Mouse (Mus musculus): Measurements from ENCODE around the gene Gprasp1.
A peak's percentile ranks its signal among the peaks of the same experiment; 100 is the strongest.
"Not testable (repeated sequence)": the region's sequence is repeated elsewhere in the genome, so short reads cannot be mapped to it uniquely, and the experiment has no call there.

Gene Gprasp1

GRCm38 (mm10) chrX:135742304-135743055, at the start of gene Gprasp1, which contains the start of gene Armcx5:
Gprasp1 (plus strand) TSS chrX:135742733.
Armcx5 (plus strand) TSS chrX:135742733.
- peak; percentile 30 to 64 for DNase-seq (ENCODE audit: low read depth in 1 of 2, low spot score in 2 of 2)

GRCm38 (mm10) chrX:135693633-135694032, 48.9 kb upstream of the Gprasp1 start, which contains the start of gene Tcp11x2:
Tcp11x2 (minus strand) TSS chrX:135693790.
- no peak for DNase-seq (ENCODE audit: low read depth in 1 of 2, low spot score in 2 of 2)

- no peak for DNase-seq (ENCODE audit: low read depth in 1 of 2, low spot score in 2 of 2)
Observed at GRCm38 (mm10) chrX:135703111-135703510, 39.4 kb upstream of the Gprasp1 start.

DNA sequence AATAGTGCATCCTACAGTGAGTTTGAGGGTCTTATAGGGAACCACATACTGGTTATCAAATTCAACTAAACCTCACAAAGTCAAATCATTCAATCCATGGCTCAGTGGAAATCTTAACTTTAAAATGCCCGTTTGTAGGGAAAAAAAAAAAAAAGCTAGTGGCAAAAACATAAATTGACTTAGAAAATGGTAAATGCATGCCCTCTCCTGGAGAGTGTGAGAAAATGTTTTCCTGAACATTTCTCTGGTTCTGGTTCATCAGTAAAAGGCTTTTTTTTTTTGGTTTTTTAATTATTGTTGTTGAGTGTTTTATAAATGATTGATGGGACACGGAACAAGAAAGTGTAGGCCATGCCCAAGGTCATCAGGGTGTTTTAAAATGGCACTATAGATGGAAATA, 38.2 kb upstream of the Gprasp1 start:
- no peak for DNase-seq (ENCODE audit: low read depth in 1 of 2, low spot score in 2 of 2)

- no peak for DNase-seq (ENCODE audit: low read depth in 1 of 2, low spot score in 2 of 2)
Observed at GRCm38 (mm10) chrX:135712845-135713244, 29.7 kb upstream of the Gprasp1 start.

GRCm38 (mm10) chrX:135725161-135725560, 17.4 kb upstream of the Gprasp1 start, which contains the start of gene Tmsb15a:
Tmsb15a (minus strand) TSS chrX:135725261.
- no peak for DNase-seq (ENCODE audit: low read depth in 1 of 2, low spot score in 2 of 2)

- DNase-seq (ENCODE audit: low read depth in 1 of 2, low spot score in 2 of 2) = no peak
Observed at GRCm38 (mm10) chrX:135738730-135739520, 3.6 kb upstream of the Gprasp1 start.

- no peak for DNase-seq (ENCODE audit: low read depth in 1 of 2, low spot score in 2 of 2)
Observed at GRCm38 (mm10) chrX:135743056-135743355, 473 bp downstream of the Gprasp1 start.

DNA sequence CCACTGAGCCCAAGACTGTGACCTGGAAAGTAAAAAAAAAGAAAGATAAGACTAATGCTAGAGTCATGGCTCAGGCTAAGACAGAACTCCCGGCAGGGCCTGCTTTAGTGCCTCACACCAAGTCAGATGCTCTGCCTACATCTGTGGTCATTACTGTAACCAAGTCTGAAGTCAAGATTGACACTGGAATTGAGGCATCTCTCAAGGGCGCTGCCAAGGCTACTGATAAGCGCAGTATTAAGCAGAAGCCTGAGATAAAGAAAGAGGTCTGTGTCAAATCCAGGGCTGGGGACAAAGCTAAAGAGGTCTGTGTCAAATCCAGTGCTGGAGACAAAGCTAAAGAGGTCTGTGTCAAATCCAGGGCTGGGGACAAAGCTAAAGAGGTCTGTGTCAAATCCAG, 2.8 kb downstream of the Gprasp1 start:
- not testable (repeated sequence) for DNase-seq (ENCODE audit: low read depth in 1 of 2, low spot score in 2 of 2)

- peak in 1 of 2 experiments; percentile 25 for DNase-seq (ENCODE audit: low read depth in 1 of 2, low spot score in 2 of 2)
Observed at GRCm38 (mm10) chrX:135752832-135753231, 10.3 kb downstream of the Gprasp1 start.

- DNase-seq (ENCODE audit: low read depth in 1 of 2, low spot score in 2 of 2) = no peak
Observed at GRCm38 (mm10) chrX:135761707-135762106, 19.2 kb downstream of the Gprasp1 start.

DNA sequence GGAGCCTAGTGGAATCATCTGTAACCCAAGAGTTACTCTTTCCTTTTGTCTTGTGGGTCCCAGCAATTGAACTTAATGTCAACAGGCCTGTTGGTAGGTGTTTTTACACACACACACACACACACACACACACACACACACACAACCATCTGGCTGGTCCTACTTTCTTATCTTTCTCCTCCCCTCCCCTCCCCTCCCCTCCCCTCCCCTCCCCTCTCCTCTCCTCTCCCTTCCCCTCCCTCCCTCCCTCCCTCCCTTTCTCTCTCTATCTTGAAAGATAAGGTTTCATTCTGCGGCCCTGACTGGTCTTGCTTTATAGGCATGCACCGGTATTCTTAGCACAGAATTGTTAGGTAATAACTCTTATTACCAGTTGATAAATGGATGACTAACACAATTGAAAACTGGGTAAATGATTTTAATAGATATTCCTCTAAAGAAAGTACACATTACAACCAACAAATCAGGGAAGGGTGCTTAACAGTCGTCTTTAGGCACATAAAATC, 25.6 kb downstream of the Gprasp1 start:
- DNase-seq (ENCODE audit: low read depth in 1 of 2, low spot score in 2 of 2) = no peak

DNA sequence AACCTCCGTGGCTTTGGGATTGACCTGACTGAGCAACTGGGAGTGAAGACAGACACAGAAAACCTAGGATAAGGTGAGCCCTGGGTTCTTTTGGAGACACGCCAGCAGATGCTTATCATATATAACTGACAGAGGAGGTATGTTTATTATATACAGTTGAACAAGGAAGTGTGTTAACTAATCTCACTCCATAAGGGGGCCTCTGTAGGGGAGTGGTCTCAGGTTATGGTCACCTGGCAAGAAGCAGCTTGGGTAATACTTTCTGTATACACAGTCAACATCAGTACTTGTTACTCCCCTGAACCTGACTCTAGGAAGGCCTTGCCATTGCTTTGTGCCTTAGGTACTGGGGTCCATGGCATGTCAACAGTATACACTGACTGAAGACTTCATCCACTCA, 26.0 kb downstream of the Gprasp1 start:
- no peak for DNase-seq (ENCODE audit: low read depth in 1 of 2, low spot score in 2 of 2)

GRCm38 (mm10) chrX:135791536-135791935, 49.0 kb downstream of the Gprasp1 start:
- no peak for DNase-seq (ENCODE audit: low read depth in 1 of 2, low spot score in 2 of 2)

DNA sequence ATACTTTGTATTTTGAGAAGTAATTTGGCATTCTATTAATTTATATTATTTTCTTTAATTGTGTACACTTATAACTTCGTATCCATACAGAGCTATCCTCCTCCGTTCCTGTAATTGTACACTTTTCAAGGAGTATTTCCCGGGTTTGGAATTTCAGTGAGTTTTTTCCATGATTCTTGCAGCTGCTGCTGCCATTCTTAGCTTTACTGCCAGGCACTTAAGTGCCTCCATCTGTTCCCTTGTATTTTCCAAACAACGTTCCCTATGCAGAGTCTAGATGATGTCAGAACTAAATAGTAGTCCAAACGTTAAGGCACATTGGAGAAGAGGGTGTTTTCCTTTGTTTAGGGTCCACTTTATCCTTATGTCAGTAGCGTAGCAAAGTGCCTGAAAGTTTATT, 49.8 kb downstream of the Gprasp1 start:
- DNase-seq (ENCODE audit: low read depth in 1 of 2, low spot score in 2 of 2) = no peak

DNA sequence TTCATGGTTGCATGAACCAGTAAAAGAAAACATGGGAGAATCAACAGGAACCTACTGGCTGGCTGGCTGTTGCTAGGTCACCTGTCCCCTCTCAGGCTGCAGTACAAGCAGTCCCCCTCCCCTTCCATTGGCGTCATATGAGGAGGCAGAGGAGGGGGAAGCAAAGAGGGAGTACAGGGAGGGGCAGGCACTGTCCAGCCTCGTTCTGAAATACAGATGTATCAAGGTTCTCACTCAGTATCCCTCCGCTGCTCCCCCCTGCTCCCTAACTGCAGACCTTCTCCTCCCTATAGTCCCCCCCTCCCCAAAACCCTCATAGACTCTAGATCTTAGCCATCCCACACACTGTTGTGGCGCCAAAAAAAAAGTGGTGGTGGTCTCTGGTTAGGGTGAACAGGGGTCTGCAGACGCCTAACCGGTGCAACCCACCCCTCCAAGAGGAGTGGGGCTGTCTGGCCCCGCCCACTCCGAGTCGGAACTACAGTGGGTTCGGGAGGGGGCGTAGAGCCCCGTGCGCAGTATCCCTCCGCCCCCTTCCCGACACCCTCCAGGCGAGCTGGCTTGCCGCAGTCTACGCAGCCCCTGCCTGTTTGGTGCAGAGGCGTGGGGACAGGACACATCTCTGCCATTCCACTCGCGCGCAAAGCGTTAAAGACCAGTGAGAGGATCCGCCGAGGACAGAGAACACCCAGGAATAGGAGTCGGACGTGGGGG, 53.2 kb downstream of the Gprasp1 start:
- not testable (repeated sequence) for DNase-seq (ENCODE audit: low read depth in 1 of 2, low spot score in 2 of 2)

DNA sequence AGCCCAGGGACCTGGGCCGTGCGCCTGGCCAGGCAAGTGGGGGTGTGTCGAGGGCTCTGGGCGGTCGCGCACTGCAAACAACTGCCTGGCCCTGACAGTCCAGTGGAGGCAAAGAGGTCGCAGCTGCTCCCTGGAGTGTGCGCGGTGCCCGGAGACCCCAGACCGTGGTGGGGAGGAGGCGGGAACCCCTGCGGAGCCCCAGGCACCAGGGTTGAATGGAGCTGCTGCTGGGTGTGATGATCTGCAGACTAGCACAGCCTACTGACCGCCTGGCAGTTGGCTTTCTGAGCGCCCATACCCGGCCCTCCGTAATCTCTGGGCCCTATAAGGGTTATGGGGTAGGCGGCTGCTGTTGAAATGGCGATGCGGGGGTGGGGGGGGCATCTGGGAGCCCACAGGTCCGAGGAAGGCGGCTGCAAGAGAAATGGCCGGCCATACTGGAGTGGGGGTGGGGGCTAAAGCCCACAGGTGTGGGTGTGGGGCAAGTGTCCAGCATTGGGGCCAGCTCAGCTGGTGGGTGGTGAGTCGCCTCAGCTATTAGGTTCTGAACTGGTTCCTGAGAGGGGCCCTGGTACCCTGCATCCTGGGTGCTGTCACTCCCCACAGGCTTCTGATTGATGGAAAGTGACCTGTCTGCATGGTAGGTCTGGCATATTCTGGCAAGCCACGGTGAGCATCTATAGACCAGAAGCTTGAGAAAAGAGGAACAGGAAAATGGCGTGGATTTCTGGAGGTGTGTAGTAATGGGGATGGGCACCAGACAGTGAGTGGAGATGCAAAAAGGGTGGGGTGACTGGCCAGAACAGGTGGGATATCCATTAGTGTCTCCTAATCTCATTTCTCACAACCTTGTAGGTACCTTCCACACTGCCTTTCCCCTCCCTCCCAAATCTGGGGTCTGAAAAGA, 54.0 kb downstream of the Gprasp1 start:
- not testable (repeated sequence) for DNase-seq (ENCODE audit: low read depth in 1 of 2, low spot score in 2 of 2)

DNA sequence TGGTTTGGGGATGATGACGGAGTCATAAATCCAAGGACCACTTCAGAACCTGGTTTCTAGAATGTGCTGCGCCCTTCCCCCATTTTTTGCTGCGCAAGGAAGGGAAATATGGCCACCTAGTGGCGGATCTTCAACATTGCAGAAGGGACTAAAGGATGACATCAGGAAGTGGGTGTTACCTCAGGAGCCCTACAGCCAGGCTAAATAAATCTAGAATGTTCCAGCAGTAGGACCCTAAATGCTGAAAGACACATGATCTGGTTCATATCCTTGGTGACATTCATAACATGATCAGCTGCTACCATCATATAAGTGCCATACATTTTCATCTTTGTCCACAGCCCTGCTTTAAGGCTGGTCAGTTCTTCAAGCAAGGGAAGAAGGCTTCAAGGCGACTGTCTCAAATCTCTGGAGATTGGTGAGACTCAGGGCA, 54.7 kb downstream of the Gprasp1 start, which contains the start of gene Bhlhb9:
Bhlhb9 (plus strand) TSS at position 383 of the 433 bp plus-strand sequence.
- not testable (repeated sequence) for DNase-seq (ENCODE audit: low read depth in 1 of 2, low spot score in 2 of 2)

GRCm38 (mm10) chrX:135804149-135804548, 61.6 kb downstream of the Gprasp1 start:
- DNase-seq (ENCODE audit: low read depth in 1 of 2, low spot score in 2 of 2) = no peak

DNA sequence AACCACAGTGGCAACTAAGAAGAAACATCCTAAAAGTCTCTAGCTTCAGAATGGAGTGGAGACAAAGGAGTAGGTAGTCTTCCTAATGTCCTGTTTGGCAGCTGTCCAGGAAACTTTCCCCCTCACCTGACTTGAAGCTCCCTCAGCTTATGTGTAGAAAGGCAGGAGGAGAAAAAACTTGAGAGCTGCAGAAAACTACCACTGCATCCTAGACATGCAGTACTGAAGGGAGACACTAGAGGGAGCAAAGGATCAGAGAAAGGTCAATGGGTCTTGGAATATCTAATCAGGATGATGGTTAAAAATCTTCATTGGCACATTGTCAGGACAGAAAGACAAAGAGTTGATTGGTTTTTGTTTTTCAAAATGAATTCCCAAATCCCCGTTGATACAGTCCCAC, 63.2 kb downstream of the Gprasp1 start:
- DNase-seq (ENCODE audit: low read depth in 1 of 2, low spot score in 2 of 2) = no peak

Measured in monocyte, adult 2 months (primary cell).